Mouse (Mus musculus) bone marrow, adult 2 months (tissue): ENCODE measurements around the gene Coro1c.
A peak's percentile ranks its signal among the peaks of the same experiment; 100 is the strongest.

Experiments used
- CTCF ChIP-seq: fragments of 200-500 bp; IDR thresholded peaks from 2 replicates; pipeline ENCODE4 v1.5.1; 2011; ENCODE audit warnings: low read length, control low read depth; ENCODE audit not compliant: control insufficient read depth, insufficient read depth
- POLR2A ChIP-seq: fragments of 200-500 bp; IDR thresholded peaks from 2 replicates; pipeline ENCODE4 v1.6.1; 2011; ENCODE audit warnings: low read depth, mild to moderate bottlenecking, control low read depth, low read length, borderline replicate concordance; ENCODE audit not compliant: control insufficient read depth

DNA sequence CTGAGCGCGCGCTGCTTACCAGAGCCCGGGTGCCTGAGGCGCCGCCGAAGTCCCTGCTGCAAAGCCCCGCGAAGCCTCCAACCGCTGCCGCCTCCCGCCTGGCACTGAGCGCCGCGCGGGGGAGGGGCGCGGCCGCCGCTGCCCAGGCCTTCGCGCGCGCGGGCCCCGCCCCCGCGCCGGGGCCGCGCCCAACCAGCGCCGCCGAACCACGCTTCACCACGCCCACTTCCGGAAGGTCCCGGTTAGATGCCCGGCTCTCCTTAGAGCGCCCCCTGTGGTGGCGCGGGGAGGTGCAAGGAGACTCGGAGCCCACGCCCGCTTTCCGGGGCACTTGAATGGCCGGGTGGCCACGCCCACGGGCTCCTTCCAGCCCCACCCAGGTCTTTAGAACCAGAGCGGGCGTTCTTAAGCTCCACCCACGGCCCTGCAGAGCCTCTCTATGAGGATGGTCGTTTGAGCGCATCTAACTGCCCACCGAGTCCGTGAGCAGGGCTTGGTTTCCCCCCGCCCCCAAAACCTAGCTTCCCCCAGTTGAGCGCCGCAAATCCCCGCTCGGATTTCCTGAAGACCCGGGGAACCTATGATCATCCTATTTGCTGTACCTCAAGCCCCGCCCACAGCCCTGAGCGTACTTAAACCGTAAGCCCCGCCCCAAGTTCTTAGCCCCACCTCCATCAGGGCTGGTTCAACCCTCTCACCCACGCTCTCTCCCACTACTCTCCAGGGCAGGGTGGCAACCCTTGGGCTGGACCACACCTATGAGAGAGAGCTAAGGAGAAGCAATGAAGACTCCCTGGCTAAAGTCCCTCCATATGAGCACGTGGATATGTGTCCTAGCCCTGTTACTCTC lies at the start of gene Coro1c:
- TF ChIP-seq CTCF (peak; percentile 83), POLR2A (peak; percentile 77; the same call in 1 of the 2 replicates)
